Mouse (Mus musculus): ENCODE data around the gene Sgcb.
A peak's percentile ranks its signal among the peaks of the same experiment; 100 is the strongest.

- TF ChIP-seq CTCF (IDR thresholded peaks at IDR 0.05; ENCODE audit: extremely low read depth, insufficient read length, insufficient replicate concordance, low read depth, low read length): peak; percentile 82; the same call in 1 of the 2 replicates
- no peak for TF ChIP-seq POLR2A (IDR thresholded peaks at IDR 0.05; ENCODE audit: low read depth, low read length)
Observed at GRCm38 (mm10) chr5:73633141-73633540, 14.4 kb downstream of the Sgcb start.
